Mouse (Mus musculus) C2C12 (cell line): Measurements from ENCODE around the gene Psma5.

ENCODE experiments used
- CEBPB ChIP-seq: IDR thresholded peaks from one replicate; pipeline ENCODE4 v1.6.1; 2011; ENCODE audit warnings: low read depth, mild to moderate bottlenecking, control low read depth, moderate library complexity
- CTCF ChIP-seq: IDR thresholded peaks from one replicate; pipeline ENCODE4 v1.5.1; 2011; ENCODE audit not compliant: control insufficient read depth, insufficient read depth, insufficient read length
- MYOD1 ChIP-seq: IDR thresholded peaks from one replicate; pipeline ENCODE4 v1.6.1; 2011; ENCODE audit warnings: low read depth; ENCODE audit not compliant: control insufficient read depth, insufficient read length
- MYOG ChIP-seq: IDR thresholded peaks from one replicate; pipeline ENCODE4 v1.6.1; 2011; ENCODE audit not compliant: control insufficient read depth, insufficient read length; ENCODE audit errors: extremely low read depth

GRCm38 (mm10) chr3:108259319-108259718 is 2.6 kb downstream of the Psma5 start:
- TF ChIP-seq CTCF, result no peak
- no peak for TF ChIP-seq MYOG
- no peak for TF ChIP-seq MYOD1
- TF ChIP-seq CEBPB, result no peak
